ENCODE assay signal across 34 mouse cellular contexts in the genomic region with DNA sequence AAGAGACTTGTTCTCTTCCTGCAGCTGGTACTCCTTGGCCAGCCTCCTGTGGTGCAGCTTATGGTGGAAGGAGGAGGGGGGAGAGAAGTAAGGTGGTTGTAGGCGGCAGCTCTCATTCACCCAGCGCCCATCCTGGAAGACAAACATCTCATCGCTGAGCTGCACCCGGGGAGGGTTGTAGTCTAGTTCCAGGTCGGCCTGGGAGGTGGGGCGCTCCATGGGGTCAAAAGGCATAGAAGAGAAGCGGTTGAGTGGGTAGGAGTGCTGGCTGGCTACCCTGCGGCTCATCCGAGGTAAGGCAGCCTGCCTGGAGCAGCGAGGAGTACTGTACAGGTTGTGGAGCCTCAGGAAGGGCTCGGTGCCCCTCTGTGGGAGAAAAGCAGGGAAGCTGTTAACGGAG. TPM values are rescaled to one million over a fixed set of nuclear protein-coding genes. Genes with fewer than 3 reads are reported as not detected.
DNase-seq lines count a peak whose midpoint lies in the region; ATAC-seq and TF ChIP-seq lines count a peak whose summit lies in the region.
"Had no signal": no experiment of that assay in that cellular context is flagged by ENCODE, and none has a peak within 500 bp of the region (broad histone marks: within the 10 kb centered on the region; RNA-seq: fewer than 3 reads in every experiment).

No protein-coding gene starts in this region.

- no peaks in the 10 kb centered on the region for H3K36me3 ChIP-seq in hindbrain, embryonic 10.5 days
- H3K36me3 ChIP-seq in hindbrain, embryonic 11.5 days (ENCODE audit: control insufficient read depth, insufficient read depth, low read length), result no peaks in the 10 kb centered on the region
- H3K36me3 ChIP-seq in kidney, embryonic 15.5 days, result no peaks in the 10 kb centered on the region
- H3K36me3 ChIP-seq in midbrain, embryonic 10.5 days, result no peaks in the 10 kb centered on the region
- H3K36me3 ChIP-seq in midbrain, postnatal 0 days (ENCODE audit: insufficient read depth, low read length), result no peaks in the 10 kb centered on the region
- H3K36me3 ChIP-seq: forebrain, embryonic 10.5 days had no signal

- H3K4me1 ChIP-seq in hindbrain, embryonic 10.5 days (replicated peaks), result no peaks in the 10 kb centered on the region
- H3K4me1 ChIP-seq in hindbrain, embryonic 11.5 days (replicated peaks; ENCODE audit: control insufficient read depth, insufficient read depth, low read length), result no peaks in the 10 kb centered on the region
- no peaks in the 10 kb centered on the region for H3K4me1 ChIP-seq in kidney, embryonic 15.5 days
- no peaks in the 10 kb centered on the region for H3K4me1 ChIP-seq in midbrain, embryonic 10.5 days
- H3K4me1 ChIP-seq in midbrain, postnatal 0 days (ENCODE audit: insufficient read depth, low read length), result no peaks in the 10 kb centered on the region
- H3K4me1 ChIP-seq: forebrain, embryonic 10.5 days had no signal

- H3K27ac ChIP-seq in hindbrain, embryonic 10.5 days, result peak overlapping the region; percentile 35; the same call in 1 of the 2 replicates
- H3K27ac ChIP-seq in hindbrain, embryonic 11.5 days (ENCODE audit: low read depth, low read length), result no peak overlapping the region
- H3K27ac ChIP-seq in kidney, embryonic 15.5 days, result no peak overlapping the region
- H3K27ac ChIP-seq in midbrain, embryonic 10.5 days (replicated peaks), result 0 out of 2 replicates have a peak overlapping the region, but pooled peaks have one; percentile 42
- no peak overlapping the region for H3K27ac ChIP-seq in midbrain, postnatal 0 days (ENCODE audit: low read depth, low read length)
- H3K27ac ChIP-seq: forebrain, embryonic 13.5 days; hindbrain, embryonic 14.5 days; hindbrain, postnatal 0 days had no signal

- no peak for TF ChIP-seq CTCF in midbrain, postnatal 0 days (IDR thresholded peaks at IDR 0.05)

- no peak overlapping the region for H3K4me2 ChIP-seq in hindbrain, embryonic 11.5 days (replicated peaks; ENCODE audit: low read depth, low read length)
- H3K4me2 ChIP-seq in kidney, embryonic 15.5 days, result no peak overlapping the region
- H3K4me2 ChIP-seq in midbrain, postnatal 0 days (ENCODE audit: low read depth, low read length, poor library complexity, severe bottlenecking), result no peak overlapping the region
- H3K4me2 ChIP-seq: forebrain, embryonic 13.5 days; heart, embryonic 11.5 days; hindbrain, embryonic 14.5 days had no signal

- DNase-seq in hindbrain, embryonic 10.5 days (ENCODE audit: low spot score), result no peak
- no peak for DNase-seq in hindbrain, embryonic 11.5 days (ENCODE audit: low spot score)
- peak; percentile 11 for DNase-seq in kidney, adult 18-20 months
- DNase-seq in midbrain, embryonic 10.5 days (ENCODE audit: low spot score), result no peak
- DNase-seq in midbrain, postnatal 0 days (ENCODE audit: low spot score), result no peak
- peak; percentile 5 for DNase-seq in brain, adult 2 months (ENCODE audit: low read depth, low spot score)
- DNase-seq in T-cell, adult 2 months (ENCODE audit: low spot score), result no peak
- DNase-seq: adrenal gland, adult 8-10 months; adrenal gland, postnatal 25 days; cerebellum, adult 18-20 months; cerebellum, adult 9-10 months; cerebellum, postnatal 14 days; gastrocnemius, postnatal 25 days had no signal

- H3K9me3 ChIP-seq in hindbrain, embryonic 10.5 days, result no peaks in the 10 kb centered on the region
- H3K9me3 ChIP-seq in hindbrain, embryonic 11.5 days (ENCODE audit: control insufficient read depth, low read length), result no peaks in the 10 kb centered on the region
- H3K9me3 ChIP-seq in kidney, embryonic 15.5 days (replicated peaks), result no peaks in the 10 kb centered on the region
- no peaks in the 10 kb centered on the region for H3K9me3 ChIP-seq in midbrain, embryonic 10.5 days (replicated peaks)
- H3K9me3 ChIP-seq in midbrain, postnatal 0 days (ENCODE audit: low read length), result no peaks in the 10 kb centered on the region
- H3K9me3 ChIP-seq: forebrain, embryonic 10.5 days; forebrain, embryonic 13.5 days had no signal

- no peaks in the 10 kb centered on the region for H3K27me3 ChIP-seq in hindbrain, embryonic 10.5 days (ENCODE audit: insufficient read depth, poor library complexity, severe bottlenecking)
- H3K27me3 ChIP-seq in hindbrain, embryonic 11.5 days (ENCODE audit: control insufficient read depth, insufficient read depth, low read length), result no peaks in the 10 kb centered on the region
- H3K27me3 ChIP-seq in kidney, embryonic 15.5 days, result no peaks in the 10 kb centered on the region
- no peaks in the 10 kb centered on the region for H3K27me3 ChIP-seq in midbrain, embryonic 10.5 days (ENCODE audit: low read depth, poor library complexity, severe bottlenecking)
- no peaks in the 10 kb centered on the region for H3K27me3 ChIP-seq in midbrain, postnatal 0 days (ENCODE audit: insufficient read depth, low read length)
- H3K27me3 ChIP-seq: forebrain, embryonic 13.5 days had no signal

- no peak overlapping the region for H3K9ac ChIP-seq in hindbrain, embryonic 11.5 days (ENCODE audit: low read depth, low read length)
- no peak overlapping the region for H3K9ac ChIP-seq in kidney, embryonic 15.5 days
- no peak overlapping the region for H3K9ac ChIP-seq in midbrain, postnatal 0 days (replicated peaks; ENCODE audit: low read length, poor library complexity, severe bottlenecking)
- H3K9ac ChIP-seq: forebrain, embryonic 13.5 days; hindbrain, embryonic 14.5 days had no signal

- 86% methylated on average over 12 of the region's 12 CpGs for WGBS in hindbrain, embryonic 10.5 days
- WGBS in hindbrain, embryonic 11.5 days, result 89% methylated on average over 12 of the region's 12 CpGs
- WGBS in kidney, embryonic 15.5 days, result 72% methylated on average over 12 of the region's 12 CpGs
- 82% methylated on average over 12 of the region's 12 CpGs for WGBS in midbrain, embryonic 10.5 days
- WGBS in midbrain, postnatal 0 days, result 86% methylated on average over 12 of the region's 12 CpGs

- no peak overlapping the region for H3K4me3 ChIP-seq in hindbrain, embryonic 10.5 days
- no peak overlapping the region for H3K4me3 ChIP-seq in hindbrain, embryonic 11.5 days (ENCODE audit: low read depth, low read length)
- no peak overlapping the region for H3K4me3 ChIP-seq in kidney, embryonic 15.5 days (replicated peaks)
- H3K4me3 ChIP-seq in midbrain, embryonic 10.5 days, result no peak overlapping the region
- no peak overlapping the region for H3K4me3 ChIP-seq in midbrain, postnatal 0 days (ENCODE audit: low read depth, low read length)
- H3K4me3 ChIP-seq: forebrain, embryonic 10.5 days; forebrain, embryonic 13.5 days had no signal

- ATAC-seq in hindbrain, embryonic 11.5 days (ENCODE audit: low FRiP score), result no peak
- no peak for ATAC-seq in kidney, embryonic 15.5 days (replicated peaks; ENCODE audit: low FRiP score)
- no peak for ATAC-seq in midbrain, postnatal 0 days (ENCODE audit: low FRiP score)
- ATAC-seq: activated CD4-positive, CD25-positive, alpha-beta regulatory T cell, adult 4 months; CD4-positive, CD25-positive, alpha-beta regulatory T cell, adult 4 months; forebrain, embryonic 13.5 days; forebrain, embryonic 16.5 days; hindbrain, postnatal 0 days had no signal

RNA-seq across cellular contexts. Expression of a gene that starts 9.0 kb away (rescaled TPM):
- polyA plus RNA-seq in hindbrain, embryonic 10.5 days (2016; fragmentation: Nextera tagmentation; extraction: Ambion mirVana), result not detected in 2 replicates
- not detected in 2 replicates for polyA plus RNA-seq in hindbrain, embryonic 11.5 days (2014; fragmentation: Nextera tagmentation; extraction: Ambion mirVana)
- not detected in 2 replicates for polyA plus RNA-seq in kidney, embryonic 15.5 days (2015; fragmentation: Nextera tagmentation; extraction: Ambion mirVana)
- polyA plus RNA-seq in midbrain, embryonic 10.5 days (2016; fragmentation: Nextera tagmentation; extraction: Ambion mirVana), result not detected in 2 replicates
- total RNA-seq in midbrain, postnatal 0 days (2014; rRNA removed), result not detected in 2 replicates
- polyA plus RNA-seq in midbrain, postnatal 0 days (2015; fragmentation: Nextera tagmentation; extraction: Ambion mirVana), result not detected in 2 replicates
- total RNA-seq: adrenal gland, adult 8-10 months; adrenal gland, postnatal 25 days; gastrocnemius, adult 8-10 months; gastrocnemius, postnatal 25 days; heart, adult 8-10 months; heart, postnatal 25 days; hematopoietic stem cell, adult 5-6 weeks; hindbrain, postnatal 0 days; MEL had no signal
- polyA plus RNA-seq: activated CD4-positive, CD25-positive, alpha-beta regulatory T cell, adult 4 months; C2C12; CD4-positive, CD25-positive, alpha-beta regulatory T cell, adult 4 months; embryonic facial prominence, embryonic 11.5 days; embryonic facial prominence, embryonic 14.5 days; forebrain, embryonic 10.5 days; forebrain, embryonic 13.5 days; forebrain, embryonic 16.5 days; frontal cortex, adult 2 months; heart, embryonic 11.5 days; heart, embryonic 14.5 days; heart, postnatal 0 days; hindbrain, embryonic 14.5 days; hindbrain, postnatal 0 days had no signal

RNA-seq across cellular contexts. Expression of a gene that starts 58.2 kb away (rescaled TPM):
- polyA plus RNA-seq in hindbrain, embryonic 10.5 days (2016; fragmentation: Nextera tagmentation; extraction: Ambion mirVana), result not detected in 2 replicates
- polyA plus RNA-seq in hindbrain, embryonic 11.5 days (2014; fragmentation: Nextera tagmentation; extraction: Ambion mirVana), result not detected in 2 replicates
- 0.51 and 0.79 TPM in 2 replicates for polyA plus RNA-seq in kidney, embryonic 15.5 days (2015; fragmentation: Nextera tagmentation; extraction: Ambion mirVana)
- polyA plus RNA-seq in midbrain, embryonic 10.5 days (2016; fragmentation: Nextera tagmentation; extraction: Ambion mirVana), result not detected in 2 replicates
- not detected in 2 replicates for total RNA-seq in midbrain, postnatal 0 days (2014; rRNA removed)
- not detected in 2 replicates for polyA plus RNA-seq in midbrain, postnatal 0 days (2015; fragmentation: Nextera tagmentation; extraction: Ambion mirVana)
- total RNA-seq: adrenal gland, adult 8-10 months; adrenal gland, postnatal 25 days; gastrocnemius, adult 8-10 months; gastrocnemius, postnatal 25 days; heart, adult 8-10 months; heart, postnatal 25 days; hematopoietic stem cell, adult 5-6 weeks; hindbrain, postnatal 0 days; MEL had no signal
- polyA plus RNA-seq: activated CD4-positive, CD25-positive, alpha-beta regulatory T cell, adult 4 months; C2C12; CD4-positive, CD25-positive, alpha-beta regulatory T cell, adult 4 months; embryonic facial prominence, embryonic 11.5 days; embryonic facial prominence, embryonic 14.5 days; forebrain, embryonic 10.5 days; forebrain, embryonic 13.5 days; forebrain, embryonic 16.5 days; frontal cortex, adult 2 months; gonadal fat pad, adult 2 months; heart, embryonic 11.5 days; heart, embryonic 14.5 days; heart, postnatal 0 days; hindbrain, embryonic 14.5 days; hindbrain, postnatal 0 days had no signal

Comparison
In these comparisons a context has a peak if more than half of its experiments do, and no peak if none do; other contexts are left out.
1. H3K27ac ChIP-seq: peak in hindbrain, embryonic 10.5 days (single experiment) and midbrain, embryonic 10.5 days (single experiment); none in hindbrain, embryonic 11.5 days (single experiment), kidney, embryonic 15.5 days (single experiment) and midbrain, postnatal 0 days (single experiment).
2. DNase-seq: peak in kidney, adult 18-20 months (single experiment) and brain, adult 2 months (single experiment); none in hindbrain, embryonic 10.5 days (single experiment), hindbrain, embryonic 11.5 days (single experiment), midbrain, embryonic 10.5 days (single experiment), midbrain, postnatal 0 days (single experiment) and T-cell, adult 2 months (single experiment).